Mouse (Mus musculus): Measurements from ENCODE around the gene Nipsnap2.
"Not testable (repeated sequence)": the region's sequence is repeated elsewhere in the genome, so short reads cannot be mapped to it uniquely, and the experiment has no call there.

The Nipsnap2 gene

GRCm38 (mm10) chr5:129724834-129725773 lies at the start of gene Nipsnap2:
Gene Nipsnap2 (plus strand): TSS chr5:129725063.
- DNase-seq = peak; percentile 91 to 95

- DNase-seq = not testable (repeated sequence)
Measured at GRCm38 (mm10) chr5:129685141-129685540, 39.7 kb upstream of the Nipsnap2 start.

GRCm38 (mm10) chr5:129687621-129688020 lies 37.2 kb upstream of the Nipsnap2 start:
- DNase-seq = no peak

GRCm38 (mm10) chr5:129690528-129690927 lies 34.3 kb upstream of the Nipsnap2 start:
- no peak for DNase-seq

GRCm38 (mm10) chr5:129700506-129700905 lies 24.4 kb upstream of the Nipsnap2 start:
- DNase-seq = no peak

GRCm38 (mm10) chr5:129701706-129702105 lies 23.2 kb upstream of the Nipsnap2 start:
- DNase-seq = no peak

- DNase-seq = no peak
Measured at GRCm38 (mm10) chr5:129703368-129703767, 21.5 kb upstream of the Nipsnap2 start.

- no peak for DNase-seq
Measured at GRCm38 (mm10) chr5:129708412-129708811, 16.5 kb upstream of the Nipsnap2 start, which contains the start of gene Sept14. Gene Sept14 (minus strand): TSS chr5:129708512.

- peak; percentile 94 to 96 for DNase-seq
Measured at GRCm38 (mm10) chr5:129715326-129715861, 9.5 kb upstream of the Nipsnap2 start, which contains the start of gene Mrps17. Gene Mrps17 (plus strand): TSS chr5:129715497.

- no peak for DNase-seq
Measured at GRCm38 (mm10) chr5:129717016-129717415, 7.8 kb upstream of the Nipsnap2 start.

- peak; percentile 14 to 28 for DNase-seq
Measured at GRCm38 (mm10) chr5:129720176-129720575, 4.7 kb upstream of the Nipsnap2 start.

- no peak for DNase-seq
Measured at GRCm38 (mm10) chr5:129724268-129724667, 595 bp upstream of the Nipsnap2 start.

- DNase-seq = peak; percentile 24 to 51
Measured at GRCm38 (mm10) chr5:129725774-129726392, 1.0 kb downstream of the Nipsnap2 start.

GRCm38 (mm10) chr5:129726784-129727183 lies 1.9 kb downstream of the Nipsnap2 start:
- no peak for DNase-seq

GRCm38 (mm10) chr5:129729286-129729685 lies 4.4 kb downstream of the Nipsnap2 start:
- peak; percentile 37 to 47 for DNase-seq

GRCm38 (mm10) chr5:129730344-129730743 lies 5.5 kb downstream of the Nipsnap2 start:
- DNase-seq = peak; percentile 24 to 46

- no peak for DNase-seq
Measured at GRCm38 (mm10) chr5:129731021-129731420, 6.2 kb downstream of the Nipsnap2 start.

GRCm38 (mm10) chr5:129740976-129741375 lies 16.1 kb downstream of the Nipsnap2 start:
- DNase-seq = peak; percentile 72

GRCm38 (mm10) chr5:129742903-129743488 lies 18.1 kb downstream of the Nipsnap2 start:
- DNase-seq = no peak

GRCm38 (mm10) chr5:129744050-129744449 lies 19.2 kb downstream of the Nipsnap2 start:
- DNase-seq = no peak

GRCm38 (mm10) chr5:129756886-129757285 lies 32.0 kb downstream of the Nipsnap2 start:
- DNase-seq = no peak

- peak in 1 of 2 experiments; percentile 37 for DNase-seq
Measured at GRCm38 (mm10) chr5:129759929-129760480, 35.1 kb downstream of the Nipsnap2 start.

All from kidney, postnatal 4 days (tissue).